Mouse (Mus musculus) intestine, postnatal 0 days (tissue): Measurements from ENCODE around the gene Ercc6. TPM values are rescaled to one million over a fixed set of nuclear protein-coding genes. Genes with fewer than 3 reads are reported as not detected.

Experiments
- ATAC-seq: fragments of 200-750 bp; cut with Nextera tagmentation; 2 replicates; pipeline ENCODE4 v1.8.0; 2017; ENCODE audit warnings: mild to moderate bottlenecking, moderate TSS enrichment, moderate library complexity
- H3K27ac ChIP-seq: fragments of 300-500 bp; sonication (generic); 2 replicates; pipeline ENCODE4 v1.5.1; 2014; ENCODE audit warnings: mild to moderate bottlenecking, low read depth, low read length, moderate library complexity
- H3K27me3 ChIP-seq: fragments of 300-500 bp; sonication (generic); replicated peaks from 2 replicates; pipeline ENCODE4 v1.6.1; 2014; ENCODE audit warnings: low read length, mixed read lengths; ENCODE audit not compliant: control insufficient read depth, insufficient read depth
- H3K36me3 ChIP-seq: fragments of 300-500 bp; sonication (generic); 2 replicates; pipeline ENCODE4 v1.6.1; 2014; ENCODE audit warnings: mild to moderate bottlenecking, moderate library complexity; ENCODE audit not compliant: control insufficient read depth, insufficient read depth
- H3K4me1 ChIP-seq: fragments of 300-500 bp; sonication (generic); replicated peaks from 2 replicates; pipeline ENCODE4 v1.6.1; 2014; ENCODE audit warnings: antibody characterized with exemption, low read length, mixed read lengths; ENCODE audit not compliant: control insufficient read depth, insufficient read depth
- H3K4me2 ChIP-seq: fragments of 300-500 bp; sonication (generic); replicated peaks from 2 replicates; pipeline ENCODE4 v1.6.1; 2014; ENCODE audit warnings: low read depth, mild to moderate bottlenecking, moderate library complexity
- H3K4me3 ChIP-seq: fragments of 300-500 bp; sonication (generic); 2 replicates; pipeline ENCODE4 v1.5.1; 2014; ENCODE audit warnings: low read depth, low read length
- H3K9ac ChIP-seq: fragments of 300-500 bp; sonication (generic); 2 replicates; pipeline ENCODE4 v1.6.1; 2014; ENCODE audit warnings: mild to moderate bottlenecking, low read depth, low read length
- H3K9me3 ChIP-seq: fragments of 300-500 bp; sonication (generic); 2 replicates; pipeline ENCODE4 v1.6.1; 2016; ENCODE audit warnings: mixed run types; ENCODE audit not compliant: control insufficient read depth
- CTCF ChIP-seq: sonication (generic); IDR thresholded peaks from 2 replicates; pipeline ENCODE4 v1.5.1; 2016; ENCODE audit warnings: low read depth, mild to moderate bottlenecking, control low read depth, antibody characterized with exemption, moderate library complexity
- WGBS: fragments of 180-500 bp; shearing (Covaris S2); extraction: QIAGEN DNeasy Blood & Tissue Kit; methylation state at CpG from one replicate; pipeline ENCODE4 v1.1.7; 2014; 5-methylcytosine and 5-hydroxymethylcytosine counted together
- polyA plus RNA-seq: library from polyadenylated mRNA; unstranded; fragments of >200 nt; fragmentation: Nextera tagmentation; extraction: Ambion mirVana; gene quantifications from 2 replicates; pipeline ENCODE4 v1.2.1, GENCODE M21; 2015

Gene Ercc6
- polyA plus RNA-seq, 1 experiment from 2014 or later = 7.7 TPM

DNA sequence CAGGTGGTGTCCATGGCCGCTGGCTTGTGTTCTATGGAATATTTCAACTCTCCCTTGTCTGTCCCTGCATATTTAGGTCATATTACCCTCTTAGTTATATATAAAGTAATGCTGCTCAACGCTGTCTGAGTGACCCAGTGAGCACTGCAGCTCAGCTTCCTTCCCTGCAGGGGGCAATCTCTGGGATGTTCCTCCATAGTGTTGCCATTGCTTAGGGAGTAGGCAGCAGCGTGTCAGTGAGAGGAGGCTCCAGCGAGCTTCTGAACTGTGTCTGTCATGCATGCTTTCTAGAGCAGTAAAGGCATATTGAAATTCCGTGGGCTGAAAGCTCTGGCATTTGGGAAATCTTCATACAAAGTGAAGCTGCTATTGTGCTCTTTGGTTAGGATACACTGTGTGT is 38.5 kb downstream of the Ercc6 start:
- Histone ChIP-seq H3K9ac (no peak overlapping the region), H3K36me3 (peaks cover 24% of the 10 kb centered on the region; the same call in 1 of the 2 replicates), H3K9me3 (no peaks in the 10 kb centered on the region), H3K27ac (no peak overlapping the region), H3K4me1 (no peaks in the 10 kb centered on the region), H3K27me3 (no peaks in the 10 kb centered on the region), H3K4me2 (no peak overlapping the region), H3K4me3 (no peak overlapping the region)
- peak; percentile 29 for TF ChIP-seq CTCF
- WGBS = 85% methylated on average over 5 of the region's 5 CpGs
- no peak for ATAC-seq

DNA sequence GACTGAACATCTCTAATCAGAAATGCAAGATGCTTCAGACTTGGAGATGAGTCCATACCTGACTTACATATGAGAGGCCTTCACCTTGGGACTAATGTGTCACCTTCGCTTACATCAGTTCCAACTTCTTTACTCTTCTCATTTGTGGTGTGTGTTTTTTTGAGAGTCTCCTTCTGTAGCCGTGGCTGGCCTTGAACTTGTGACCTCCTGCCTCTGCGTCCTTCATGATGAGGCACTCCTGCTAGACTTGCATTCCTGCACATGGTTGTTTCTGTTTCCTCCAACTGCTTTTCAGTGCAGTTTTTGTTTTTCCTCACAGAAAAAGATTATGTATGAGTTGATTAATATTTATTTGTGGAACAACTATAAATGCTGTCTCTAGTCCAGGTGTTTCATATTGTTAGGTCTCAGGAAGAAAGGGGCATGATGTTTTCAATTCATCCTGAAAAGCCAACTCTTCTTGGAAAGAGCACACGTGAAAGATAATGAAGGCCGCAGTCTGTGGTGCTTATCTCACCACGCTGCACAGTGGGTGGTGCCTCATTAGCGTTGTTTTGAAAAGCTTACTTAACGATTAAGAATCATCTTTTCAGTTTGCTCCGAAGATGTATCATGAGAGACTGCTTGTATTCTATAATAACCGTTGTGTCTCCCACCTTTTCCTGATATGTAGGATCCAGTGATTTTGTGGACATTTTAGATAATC is 40.0 kb downstream of the Ercc6 start:
- H3K27me3 ChIP-seq = no peaks in the 10 kb centered on the region
- ATAC-seq = no peak
- no peak for TF ChIP-seq CTCF
- H3K9ac ChIP-seq = no peak overlapping the region
- H3K4me1 ChIP-seq = no peaks in the 10 kb centered on the region
- no peak overlapping the region for H3K4me2 ChIP-seq
- H3K36me3 ChIP-seq = peaks cover 28% of the 10 kb centered on the region
- 78% methylated on average over 10 of the region's 10 CpGs for WGBS
- H3K27ac ChIP-seq = no peak overlapping the region
- no peaks in the 10 kb centered on the region for H3K9me3 ChIP-seq
- H3K4me3 ChIP-seq = no peak overlapping the region

DNA sequence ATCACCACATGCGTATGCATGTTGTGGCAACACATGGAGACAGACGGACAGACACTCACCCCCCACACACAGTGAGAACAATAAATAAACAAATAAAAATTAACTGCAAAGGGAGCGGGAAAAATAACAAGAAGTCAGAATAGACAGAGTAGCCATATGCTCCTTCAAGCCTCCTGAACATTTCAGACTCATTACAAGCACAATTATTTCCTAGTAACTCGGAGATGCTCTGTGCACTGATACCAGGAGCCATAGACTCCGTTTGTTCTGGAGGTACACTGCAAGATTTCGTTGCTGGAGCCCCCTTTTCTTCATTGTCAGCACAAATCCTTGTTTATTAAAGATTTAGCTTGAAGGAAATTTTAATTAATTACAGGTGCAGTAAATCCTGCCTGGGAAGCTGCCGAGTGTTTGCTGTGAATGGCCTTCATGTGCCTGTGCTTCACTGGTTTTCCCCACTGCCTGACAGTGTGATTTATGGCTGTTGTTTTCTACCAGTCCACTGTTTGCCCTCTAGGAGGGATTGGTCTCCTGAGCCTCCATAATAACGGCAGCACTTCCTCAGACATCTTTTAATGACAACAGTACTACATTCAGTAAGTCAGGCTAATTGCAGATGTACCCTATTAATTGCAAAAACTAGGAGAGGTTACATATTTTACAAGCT is 41.7 kb downstream of the Ercc6 start:
- H3K4me2 ChIP-seq = no peak overlapping the region
- TF ChIP-seq CTCF = no peak
- no peak for ATAC-seq
- no peaks in the 10 kb centered on the region for H3K27me3 ChIP-seq
- H3K27ac ChIP-seq = no peak overlapping the region
- no peak overlapping the region for H3K4me3 ChIP-seq
- peaks cover 38% of the 10 kb centered on the region for H3K36me3 ChIP-seq
- no peak overlapping the region for H3K9ac ChIP-seq
- H3K9me3 ChIP-seq = no peaks in the 10 kb centered on the region
- no peaks in the 10 kb centered on the region for H3K4me1 ChIP-seq
- WGBS = 48% methylated on average over 8 of the region's 8 CpGs

DNA sequence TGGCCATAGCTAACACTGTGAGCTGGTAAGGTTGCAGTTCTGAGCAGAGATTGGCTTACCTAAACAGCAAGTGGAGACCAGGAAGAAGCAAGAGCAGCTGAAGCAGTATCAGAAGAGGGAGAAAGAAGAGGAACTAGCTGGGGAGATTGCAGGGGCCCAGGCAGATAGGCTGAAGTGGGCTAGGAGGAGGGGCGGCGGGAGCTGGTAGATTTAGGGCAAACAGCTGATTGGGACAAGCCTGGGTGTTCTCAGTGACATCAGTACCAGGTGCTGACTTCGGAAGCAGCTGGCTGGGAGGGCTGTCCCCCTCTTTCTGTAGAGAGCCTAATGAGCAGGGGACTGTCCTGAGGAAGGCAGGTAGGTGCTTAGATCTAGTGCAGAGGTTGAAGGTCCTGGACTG is 48.1 kb downstream of the Ercc6 start:
- no peaks in the 10 kb centered on the region for H3K27me3 ChIP-seq
- 88% methylated on average over 3 of the region's 3 CpGs for WGBS
- no peak overlapping the region for H3K4me2 ChIP-seq
- no peak for ATAC-seq
- H3K27ac ChIP-seq = no peak overlapping the region
- H3K4me1 ChIP-seq = no peaks in the 10 kb centered on the region
- no peak for TF ChIP-seq CTCF
- no peak overlapping the region for H3K9ac ChIP-seq
- no peaks in the 10 kb centered on the region for H3K9me3 ChIP-seq
- H3K4me3 ChIP-seq = no peak overlapping the region
- H3K36me3 ChIP-seq = peaks cover 63% of the 10 kb centered on the region

DNA sequence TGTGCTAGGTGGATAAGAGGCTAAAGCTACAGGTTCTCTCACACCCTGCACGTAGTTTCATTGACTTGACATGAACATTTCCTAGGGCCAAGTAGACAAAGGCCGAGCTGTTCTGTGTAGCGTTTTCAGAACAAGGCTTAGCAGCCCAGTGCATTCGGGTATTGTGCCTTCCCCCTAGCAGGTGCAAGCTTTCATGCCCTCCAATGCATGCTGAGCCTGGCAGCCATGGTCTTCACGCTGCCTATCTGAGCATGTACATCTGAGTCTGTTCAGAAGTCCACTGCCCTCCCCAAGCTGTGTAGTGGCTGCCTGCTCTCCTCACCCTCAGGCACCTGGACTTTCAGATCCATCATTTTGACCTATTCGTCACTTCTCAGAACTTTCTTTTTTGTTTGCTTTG is 50.3 kb downstream of the Ercc6 start:
- Histone ChIP-seq H3K9ac (no peak overlapping the region), H3K4me3 (no peak overlapping the region), H3K27me3 (no peaks in the 10 kb centered on the region), H3K4me2 (no peak overlapping the region), H3K9me3 (no peaks in the 10 kb centered on the region), H3K27ac (no peak overlapping the region), H3K36me3 (peaks cover 72% of the 10 kb centered on the region), H3K4me1 (no peaks in the 10 kb centered on the region)
- WGBS = 98% methylated on average over 6 of the region's 6 CpGs
- TF ChIP-seq CTCF = no peak
- no peak for ATAC-seq

DNA sequence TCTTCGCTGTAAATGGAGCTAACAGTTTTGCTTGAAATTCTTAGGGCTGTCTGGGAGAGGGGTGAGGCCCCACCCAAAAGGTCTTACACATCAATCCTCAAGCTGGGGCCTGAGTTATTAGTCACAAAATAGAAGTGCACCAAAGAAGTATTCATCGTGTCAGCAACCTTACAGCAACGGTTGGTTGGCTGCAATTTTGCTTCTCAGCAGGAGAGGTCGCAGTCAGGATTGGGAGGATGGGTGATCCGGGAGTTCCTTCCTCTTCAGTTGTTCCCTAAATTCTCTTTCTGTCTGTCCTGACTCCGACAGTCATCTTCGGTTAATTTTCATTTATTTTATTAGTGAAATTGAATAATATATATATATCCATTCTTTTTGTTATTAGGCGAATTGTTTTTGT is 59.2 kb downstream of the Ercc6 start:
- Histone ChIP-seq H3K9me3 (no peaks in the 10 kb centered on the region), H3K36me3 (peaks cover 69% of the 10 kb centered on the region), H3K9ac (no peak overlapping the region), H3K4me2 (no peak overlapping the region), H3K4me1 (no peaks in the 10 kb centered on the region), H3K27me3 (no peaks in the 10 kb centered on the region), H3K4me3 (no peak overlapping the region), H3K27ac (no peak overlapping the region)
- ATAC-seq = no peak
- TF ChIP-seq CTCF = peak; percentile 38
- 70% methylated on average over 8 of the region's 8 CpGs for WGBS
